ENCODE assay signal across 16 mouse cellular contexts in the genomic region with DNA sequence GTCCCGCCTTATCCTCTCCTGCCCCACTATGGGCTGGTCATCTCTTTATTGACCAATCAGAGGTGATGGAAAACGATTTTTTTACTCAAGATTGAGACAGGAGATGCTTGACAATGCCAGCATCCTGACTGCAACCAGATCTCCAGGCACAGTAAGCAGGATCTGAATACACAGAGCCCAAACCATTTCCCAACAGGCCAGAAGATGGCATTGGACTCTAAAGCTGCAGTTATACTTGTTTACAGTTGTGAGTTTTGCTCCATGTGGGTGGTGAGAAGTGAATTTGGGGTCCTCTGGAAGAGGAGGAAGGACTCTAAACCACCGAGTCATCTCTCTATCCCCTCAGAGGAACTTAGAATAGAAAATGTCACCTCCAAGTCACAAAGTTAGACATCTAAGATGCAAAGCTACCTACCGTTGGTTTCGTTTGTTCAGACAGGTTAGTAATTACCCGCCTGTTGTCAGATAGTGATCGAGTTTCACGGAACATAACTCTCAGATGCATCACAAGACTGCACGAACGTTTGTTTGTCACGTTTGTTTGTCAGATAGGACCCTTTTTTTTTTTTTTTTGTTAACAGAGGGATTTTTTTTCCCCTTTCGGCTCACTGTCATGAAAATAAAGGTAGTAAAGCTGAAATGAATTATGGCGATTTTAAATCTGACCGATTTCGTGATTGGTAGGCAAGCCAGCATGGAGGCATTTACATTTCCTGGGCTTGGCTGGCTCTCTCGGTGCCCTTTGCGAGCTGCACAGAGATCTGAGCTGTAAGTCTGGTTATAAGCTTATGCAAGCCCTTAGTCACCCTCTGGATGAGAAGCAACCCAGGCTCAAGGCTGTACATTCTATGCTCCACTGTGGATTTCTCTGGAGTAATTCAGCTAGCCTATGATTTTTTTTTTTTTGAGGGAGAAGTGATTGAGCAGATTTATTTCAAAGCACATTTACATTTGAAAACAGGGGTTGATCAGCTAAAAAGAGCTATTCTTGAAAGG. TPM values are rescaled to one million over a fixed set of nuclear protein-coding genes. Genes with fewer than 3 reads are reported as not detected.
DNase-seq lines count a peak whose midpoint lies in the region; ATAC-seq and TF ChIP-seq lines count a peak whose summit lies in the region.
"Had no signal": no experiment of that assay in that cellular context is flagged by ENCODE, and none has a peak within 500 bp of the region (broad histone marks: within the 10 kb centered on the region; RNA-seq: fewer than 3 reads in every experiment).

No protein-coding gene starts in this region.

- no peaks in the 10 kb centered on the region for H3K4me1 ChIP-seq in ES-E14 (ENCODE audit: control insufficient read depth in 2 of 2, insufficient read depth in 2 of 2, low read length in 2 of 2, poor library complexity in 1 of 2)

- intact Hi-C loops in left cerebral cortex, adult 2 months (cut with DNase I): loop anchor here (5.0 kb wide), 2 partner anchors 51 to 111 kb away; no protein-coding TSS in a partner anchor

- no peak overlapping the region for H3K9ac ChIP-seq in ES-E14 (ENCODE audit: insufficient read depth, low read depth, low read length, poor library complexity, severe bottlenecking)
- H3K9ac ChIP-seq: limb, embryonic 12.5 days; neural tube, embryonic 15.5 days had no signal

- peak; percentile 77 for ATAC-seq in frontal cortex, adult (ENCODE audit: low TSS enrichment)
- ATAC-seq: activated CD4-positive, CD25-positive, alpha-beta regulatory T cell, adult 4 months; Patski had no signal

- TF ChIP-seq CTCF in left cerebral cortex, adult 2 months (IDR thresholded peaks at IDR 0.05): peak; percentile 6; the same call in 1 of the 2 replicates

- DNase-seq in frontal cortex, postnatal 10 days (ENCODE audit: low spot score in 2 of 2): no peak
- DNase-seq in left cerebral cortex, adult 2 months (ENCODE audit: extremely low spot score in 1 of 2, low spot score in 2 of 2): no peak
- DNase-seq in left cerebral cortex, adult 9 months (ENCODE audit: low spot score in 2 of 2): no peak
- DNase-seq in ES-E14 (ENCODE audit: low read depth, low spot score): no peak
- peak; percentile 77 for DNase-seq in brain, adult 2 months (ENCODE audit: low read depth, low spot score)
- DNase-seq in right cerebral cortex, postnatal 4 days: no peak
- no peak for DNase-seq in kidney, postnatal 25 days
- DNase-seq: cerebellum, adult 9-10 months; gastrocnemius, postnatal 25 days; heart, postnatal 4 days; lung, postnatal 36 days had no signal

- no peak overlapping the region for H3K4me3 ChIP-seq in left cerebral cortex, adult 2 months
- H3K4me3 ChIP-seq in ES-E14 (ENCODE audit: insufficient read depth in 1 of 2, low read depth in 1 of 2, low read length in 2 of 2, poor library complexity in 1 of 2, severe bottlenecking in 1 of 2): no peak overlapping the region
- H3K4me3 ChIP-seq: limb, embryonic 12.5 days; neural tube, embryonic 15.5 days had no signal

- peak overlapping the region; percentile 75 for H3K27ac ChIP-seq in left cerebral cortex, adult 2 months
- no peak overlapping the region for H3K27ac ChIP-seq in ES-E14 (ENCODE audit: insufficient read depth, low read depth, low read length, poor library complexity, severe bottlenecking)
- H3K27ac ChIP-seq: limb, embryonic 12.5 days; neural tube, embryonic 15.5 days had no signal

- no peaks in the 10 kb centered on the region for H3K9me3 ChIP-seq in ES-E14 (ENCODE audit: control insufficient read depth, insufficient read depth, low read depth, low read length)
- H3K9me3 ChIP-seq: limb, embryonic 12.5 days; neural tube, embryonic 15.5 days had no signal

- H3K36me3 ChIP-seq in ES-E14 (ENCODE audit: control insufficient read depth, insufficient read depth, low read length, poor library complexity, severe bottlenecking): no peaks in the 10 kb centered on the region
- H3K36me3 ChIP-seq: limb, embryonic 12.5 days; neural tube, embryonic 15.5 days had no signal

- in situ Hi-C loops in ES-E14 (cut with MboI; ENCODE audit: low sequenced_read_pairs in 2 of 2, unreplicated experiment in 2 of 2): no loop called here

TF ChIP-seq in ES-E14, 5 proteins besides CTCF, POLR2A, EP300 and RAD21:
- no peak for TF ChIP-seq HCFC1 (IDR thresholded peaks at IDR 0.05; ENCODE audit: borderline replicate concordance, insufficient read depth, low read length)
- TF ChIP-seq MAFK (IDR thresholded peaks at IDR 0.05; ENCODE audit: insufficient read depth, low read depth, low read length): no peak
- no peak for TF ChIP-seq CHD2 (IDR thresholded peaks at IDR 0.05; ENCODE audit: low read depth, low read length)
- TF ChIP-seq ZNF384 (IDR thresholded peaks at IDR 0.05; ENCODE audit: low read depth, low read length): 0 out of 2 replicates have a peak, but pooled peaks have one; percentile 16
- no peak for TF ChIP-seq ZC3H11A (IDR thresholded peaks at IDR 0.05; ENCODE audit: borderline replicate concordance, low read depth, low read length)

RNA-seq across cellular contexts. Expression of a gene that starts 14.3 kb away (rescaled TPM):
- under 1 TPM in 1 of 2 experiments, not detected in 1; 0.20 TPM for total RNA-seq in left cerebral cortex, adult 2 months (2021)
- 0.11 and 0.36 TPM in 2 replicates for total RNA-seq in ES-E14 (2012; rRNA removed)
- total RNA-seq: gastrocnemius, postnatal 25 days had no signal
